Mouse (Mus musculus): ENCODE results near the gene Wdr53. TPM values are rescaled to one million over a fixed set of nuclear protein-coding genes. Genes with fewer than 3 reads are reported as not detected.
"Not testable (repeated sequence)": the region's sequence is repeated elsewhere in the genome, so short reads cannot be mapped to it uniquely, and the experiment has no call there.

The Wdr53 gene
- polyA plus RNA-seq (2015; fragmentation: Nextera tagmentation; extraction: Ambion mirVana): 13.9 and 15.1 TPM in 2 replicates

- Histone ChIP-seq H3K27ac (replicated peaks) (peak within 1 kb of the TSS; percentile 91), H3K36me3 (peaks cover 2% of the 10 kb centered on the region; the same call in 1 of the 2 replicates), H3K4me3 (peak within 1 kb of the TSS; percentile 83), H3K4me1 (replicated peaks) (peaks cover 33% of the 10 kb centered on the region), H3K9ac (peak within 1 kb of the TSS; percentile 83), H3K4me2 (peak within 1 kb of the TSS; percentile 78), H3K9me3 (no peaks in the 10 kb centered on the region), H3K27me3 (no peaks in the 10 kb centered on the region)
- peak; percentile 99 for ATAC-seq (ENCODE audit: low FRiP score, low read depth)
- WGBS: under 1% methylated on average over 43 of the region's 48 CpGs
These were observed at the start of gene Wdr53, which contains the start of gene Fbxo45 for GRCm38 (mm10) chr16:32246952-32247370. Wdr53 (plus strand) TSS chr16:32247227. Fbxo45 (minus strand) TSS chr16:32247158.

- 0 out of 2 replicates have a peak overlapping the region, but pooled peaks have one; percentile 16 for H3K9ac ChIP-seq
- ATAC-seq (ENCODE audit: low FRiP score, low read depth): 0 out of 2 replicates have a peak, but pooled peaks have one; percentile 42
These were observed 46.6 kb upstream of the Wdr53 start for GRCm38 (mm10) chr16:32200256-32201003.

GRCm38 (mm10) chr16:32201004-32201325, 46.1 kb upstream of the Wdr53 start:
- Histone ChIP-seq H3K36me3 (no peaks in the 10 kb centered on the region), H3K27ac (replicated peaks) (peak overlapping the region; percentile 70; the same call in 1 of the 2 replicates), H3K4me3 (0 out of 2 replicates have a peak overlapping the region, but pooled peaks have one; percentile 20), H3K4me1 (replicated peaks) (0 out of 2 replicates have a peak, but pooled peaks cover 5% of the 10 kb centered on the region), H3K9ac (no peak overlapping the region), H3K9me3 (no peaks in the 10 kb centered on the region), H3K4me2 (peak overlapping the region; percentile 47), H3K27me3 (no peaks in the 10 kb centered on the region)
- 0 out of 2 replicates have a peak, but pooled peaks have one; percentile 8 for ATAC-seq (ENCODE audit: low FRiP score, low read depth)
- WGBS: 26% methylated on average over 9 of the region's 9 CpGs

More at GRCm38 (mm10) chr16:32200256-32201003, 46.6 kb upstream of the Wdr53 start:
- H3K36me3 ChIP-seq: no peaks in the 10 kb centered on the region
- peak overlapping the region; percentile 20 for H3K4me3 ChIP-seq
- H3K4me1 ChIP-seq (replicated peaks): 0 out of 2 replicates have a peak, but pooled peaks cover 5% of the 10 kb centered on the region
- 50% methylated on average over 21 of the region's 21 CpGs for WGBS
- no peaks in the 10 kb centered on the region for H3K27me3 ChIP-seq
- H3K4me2 ChIP-seq: peak overlapping the region; percentile 47
- H3K27ac ChIP-seq (replicated peaks): peak overlapping the region; percentile 70
- no peaks in the 10 kb centered on the region for H3K9me3 ChIP-seq

- H3K27ac ChIP-seq (replicated peaks): no peak overlapping the region
- H3K4me1 ChIP-seq (replicated peaks): 0 out of 2 replicates have a peak, but pooled peaks cover 5% of the 10 kb centered on the region
- no peak overlapping the region for H3K4me3 ChIP-seq
- no peaks in the 10 kb centered on the region for H3K27me3 ChIP-seq
- no peak overlapping the region for H3K4me2 ChIP-seq
- ATAC-seq (ENCODE audit: low FRiP score, low read depth): no peak
- H3K9me3 ChIP-seq: no peaks in the 10 kb centered on the region
- 83% methylated on average over 6 of the region's 6 CpGs for whole genome bisulfite sequencing
- H3K9ac ChIP-seq: no peak overlapping the region
- no peaks in the 10 kb centered on the region for H3K36me3 ChIP-seq
These were observed 44.3 kb upstream of the Wdr53 start for GRCm38 (mm10) chr16:32202681-32203080.

- WGBS: 69% methylated on average over 3 of the region's 3 CpGs
- no peak for ATAC-seq (ENCODE audit: low FRiP score, low read depth)
- no peak overlapping the region for H3K4me2 ChIP-seq
- no peaks in the 10 kb centered on the region for H3K9me3 ChIP-seq
- no peak overlapping the region for H3K27ac ChIP-seq (replicated peaks)
- H3K27me3 ChIP-seq: no peaks in the 10 kb centered on the region
- no peaks in the 10 kb centered on the region for H3K36me3 ChIP-seq
- no peak overlapping the region for H3K9ac ChIP-seq
- H3K4me3 ChIP-seq: no peak overlapping the region
- 0 out of 2 replicates have a peak, but pooled peaks cover 5% of the 10 kb centered on the region for H3K4me1 ChIP-seq (replicated peaks)
These were observed 42.1 kb upstream of the Wdr53 start for GRCm38 (mm10) chr16:32204902-32205301.

DNA sequence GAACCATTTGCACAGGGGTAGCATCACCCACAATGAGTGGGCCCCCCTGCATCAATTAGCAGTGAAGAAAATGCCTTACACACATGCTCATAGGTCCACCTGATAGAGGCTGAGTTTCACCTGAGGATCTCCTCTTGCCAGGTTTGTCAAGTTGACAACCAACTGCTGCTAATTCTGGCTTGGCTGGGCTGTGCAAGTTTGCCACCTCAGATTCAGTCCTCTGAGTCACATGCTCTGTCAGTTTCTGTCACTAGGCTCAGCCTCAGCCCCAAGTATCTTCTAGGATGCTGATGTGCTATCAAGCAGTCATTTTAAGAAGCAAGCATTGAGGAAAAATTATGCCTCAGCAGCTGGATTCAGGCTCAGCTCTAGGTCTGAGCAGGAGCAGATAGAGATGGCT, 32.9 kb upstream of the Wdr53 start:
- H3K27me3 ChIP-seq: no peaks in the 10 kb centered on the region
- no peaks in the 10 kb centered on the region for H3K4me1 ChIP-seq (replicated peaks)
- no peak for ATAC-seq (ENCODE audit: low FRiP score, low read depth)
- no peak overlapping the region for H3K4me2 ChIP-seq
- no peaks in the 10 kb centered on the region for H3K36me3 ChIP-seq
- H3K27ac ChIP-seq (replicated peaks): no peak overlapping the region
- no peak overlapping the region for H3K9ac ChIP-seq
- H3K9me3 ChIP-seq: no peaks in the 10 kb centered on the region
- no peak overlapping the region for H3K4me3 ChIP-seq

- H3K4me1 ChIP-seq (replicated peaks): no peaks in the 10 kb centered on the region
- no peak overlapping the region for H3K27ac ChIP-seq (replicated peaks)
- no peak overlapping the region for H3K9ac ChIP-seq
- no peaks in the 10 kb centered on the region for H3K9me3 ChIP-seq
- H3K4me3 ChIP-seq: no peak overlapping the region
- ATAC-seq (ENCODE audit: low FRiP score, low read depth): no peak
- H3K27me3 ChIP-seq: no peaks in the 10 kb centered on the region
- no peak overlapping the region for H3K4me2 ChIP-seq
- 81% methylated on average over 17 of the region's 17 CpGs for WGBS
- H3K36me3 ChIP-seq: no peaks in the 10 kb centered on the region
These were observed 32.0 kb upstream of the Wdr53 start for GRCm38 (mm10) chr16:32214804-32215576.

- H3K9me3 ChIP-seq: no peaks in the 10 kb centered on the region
- H3K27ac ChIP-seq (replicated peaks): no peak overlapping the region
- ATAC-seq (ENCODE audit: low FRiP score, low read depth): no peak
- 88% methylated on average over 4 of the region's 4 CpGs for WGBS
- H3K27me3 ChIP-seq: no peaks in the 10 kb centered on the region
- no peaks in the 10 kb centered on the region for H3K36me3 ChIP-seq
- H3K9ac ChIP-seq: no peak overlapping the region
- H3K4me2 ChIP-seq: no peak overlapping the region
- H3K4me1 ChIP-seq (replicated peaks): no peaks in the 10 kb centered on the region
- H3K4me3 ChIP-seq: no peak overlapping the region
These were observed 25.2 kb upstream of the Wdr53 start for GRCm38 (mm10) chr16:32221803-32222202.

- H3K27ac ChIP-seq (replicated peaks): no peak overlapping the region
- H3K27me3 ChIP-seq: no peaks in the 10 kb centered on the region
- H3K9me3 ChIP-seq: no peaks in the 10 kb centered on the region
- no peak overlapping the region for H3K4me3 ChIP-seq
- H3K36me3 ChIP-seq: no peaks in the 10 kb centered on the region
- H3K9ac ChIP-seq: no peak overlapping the region
- H3K4me1 ChIP-seq (replicated peaks): no peaks in the 10 kb centered on the region
- no peak overlapping the region for H3K4me2 ChIP-seq
- no peak for ATAC-seq (ENCODE audit: low FRiP score, low read depth)
These were observed 24.6 kb upstream of the Wdr53 start for GRCm38 (mm10) chr16:32222399-32222798.

DNA sequence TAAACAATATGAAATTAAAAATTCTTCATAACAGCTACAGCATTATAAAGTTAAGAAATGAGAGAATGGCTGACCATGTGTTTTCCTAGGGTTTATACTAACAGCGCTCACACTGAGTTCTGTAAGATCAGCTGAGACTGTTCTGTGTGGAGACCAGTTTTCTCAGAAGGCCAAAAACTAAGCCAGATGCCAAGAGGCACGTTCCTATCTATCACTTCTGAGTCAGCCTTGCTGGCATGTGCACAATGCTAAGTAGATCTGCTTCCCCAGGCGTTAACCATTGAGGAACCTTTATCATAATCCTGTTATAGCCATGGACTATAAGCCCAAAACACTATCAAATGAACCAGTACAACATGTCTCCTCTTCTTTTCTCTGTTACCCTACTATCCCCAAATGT, 15.0 kb upstream of the Wdr53 start:
- H3K4me1 ChIP-seq (replicated peaks); H3K4me3 ChIP-seq; H3K4me2 ChIP-seq; H3K27me3 ChIP-seq; H3K9me3 ChIP-seq; ATAC-seq (ENCODE audit: low FRiP score, low read depth); H3K9ac ChIP-seq; H3K27ac ChIP-seq (replicated peaks): not testable (repeated sequence)
- H3K36me3 ChIP-seq: peaks cover 12% of the 10 kb centered on the region; the same call in 1 of the 2 replicates
- 85% methylated on average over 3 of the region's 3 CpGs for WGBS

GRCm38 (mm10) chr16:32237930-32238680, 8.9 kb upstream of the Wdr53 start:
- no peak for ATAC-seq (ENCODE audit: low FRiP score, low read depth)
- H3K4me3 ChIP-seq: no peak overlapping the region
- H3K27me3 ChIP-seq: no peaks in the 10 kb centered on the region
- no peaks in the 10 kb centered on the region for H3K9me3 ChIP-seq
- no peaks in the 10 kb centered on the region for H3K4me1 ChIP-seq (replicated peaks)
- H3K4me2 ChIP-seq: no peak overlapping the region
- peaks cover 12% of the 10 kb centered on the region for H3K36me3 ChIP-seq
- no peak overlapping the region for H3K9ac ChIP-seq
- 92% methylated on average over 19 of the region's 19 CpGs for WGBS
- no peak overlapping the region for H3K27ac ChIP-seq (replicated peaks)

Data from hindbrain, embryonic 15.5 days (tissue).